Mouse (Mus musculus) forelimb bud, embryonic 11.5 days (tissue): ENCODE results near the gene Cdh10.

ENCODE experiments used
- DNase-seq: peaks from one replicate; pipeline ENCODE4 v3.0.0-alpha.2; 2012; ENCODE audit warnings: low read depth, low spot score

Gene Cdh10

DNA sequence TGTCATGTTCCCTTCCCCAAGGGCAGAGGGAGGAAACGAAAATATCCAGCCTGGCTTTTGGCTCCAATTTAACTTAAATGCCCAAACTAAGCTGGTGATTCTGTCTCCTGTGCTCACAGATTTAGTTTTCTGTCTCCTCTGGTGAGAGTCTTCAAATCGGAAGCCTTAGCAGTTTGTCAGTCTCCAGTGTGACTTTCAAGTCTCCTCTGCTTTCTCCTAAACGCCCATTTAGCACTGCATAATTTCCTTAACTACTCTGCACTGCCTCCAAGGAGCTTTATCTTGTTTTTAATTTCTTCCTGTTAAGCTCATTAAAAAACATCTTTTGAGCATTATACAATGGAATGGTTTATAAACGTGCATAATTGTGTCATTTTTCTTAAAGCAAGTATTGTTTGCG lies 156.3 kb downstream of the Cdh10 start:
- no peak for DNase-seq

DNA sequence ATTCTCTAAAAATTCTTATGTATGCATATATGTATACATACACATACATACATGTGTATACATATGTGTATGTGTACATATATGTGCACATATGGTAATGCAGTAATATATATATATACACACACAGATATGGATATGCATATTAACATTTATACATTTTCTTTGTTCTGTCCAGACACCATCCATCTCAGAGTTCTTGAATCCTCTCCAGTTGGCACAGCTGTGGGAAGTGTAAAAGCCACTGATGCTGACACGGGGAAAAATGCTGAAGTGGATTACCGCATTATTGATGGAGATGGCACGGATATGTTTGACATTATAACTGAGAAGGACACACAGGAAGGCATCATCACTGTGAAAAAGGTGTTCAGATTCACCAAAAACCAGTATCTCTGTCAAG lies 166.1 kb downstream of the Cdh10 start:
- DNase-seq = no peak

DNA sequence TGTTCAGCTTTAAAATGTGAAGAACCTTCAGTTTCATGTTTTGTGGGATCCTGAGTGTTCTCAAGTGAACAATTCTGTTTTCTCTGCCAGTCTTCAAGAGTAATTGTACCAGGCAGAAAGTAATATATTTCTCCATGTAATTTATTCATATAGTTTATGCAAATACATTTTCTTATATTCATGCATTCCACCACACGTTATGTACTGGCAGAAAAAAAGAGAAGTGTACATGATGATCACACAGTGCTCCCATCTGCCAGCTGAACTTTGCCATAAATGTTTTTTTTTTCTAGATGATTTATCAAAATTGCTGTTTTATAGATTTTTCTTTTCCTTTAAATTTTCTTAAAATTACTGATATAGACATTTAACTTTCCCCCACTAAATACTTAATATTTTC lies 168.9 kb downstream of the Cdh10 start:
- no peak for DNase-seq

DNA sequence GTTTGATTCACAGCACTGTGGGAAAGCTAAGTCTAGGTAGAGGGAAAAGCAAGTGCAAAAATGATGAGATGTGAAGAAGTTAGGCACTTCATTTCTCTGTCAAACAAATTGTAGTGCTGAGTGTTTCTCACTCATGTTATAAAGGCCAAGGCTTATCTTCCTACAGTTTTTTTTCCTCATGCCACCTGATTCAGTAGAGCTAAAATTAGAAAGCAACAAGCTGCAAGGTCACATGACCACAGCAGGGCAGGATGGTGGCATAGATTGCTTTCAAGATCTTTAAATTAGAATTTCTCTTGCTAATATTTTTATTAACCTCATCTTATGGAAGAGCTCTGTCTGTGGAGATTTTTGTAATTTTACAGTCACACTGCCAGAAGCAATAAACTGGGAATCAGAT lies 174.8 kb downstream of the Cdh10 start:
- DNase-seq = no peak

DNA sequence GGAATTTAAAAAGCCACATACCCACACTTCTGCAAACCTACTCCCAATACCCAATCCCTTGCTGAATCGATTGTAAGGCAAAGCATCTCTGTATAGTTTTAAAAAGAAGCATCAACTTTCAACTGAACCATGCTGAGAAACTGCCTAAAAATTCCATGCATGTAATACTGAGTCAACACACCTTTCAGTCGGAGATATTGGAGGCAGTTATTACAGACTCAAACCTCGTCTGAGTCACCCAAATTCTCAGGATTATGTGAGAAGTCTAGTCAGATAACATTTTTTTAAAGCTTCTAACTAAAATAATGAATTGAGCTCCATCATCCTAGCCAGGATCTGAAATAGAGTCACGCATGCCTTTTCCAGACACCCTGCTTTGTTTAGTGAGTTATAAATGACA lies 175.5 kb downstream of the Cdh10 start:
- DNase-seq = no peak

DNA sequence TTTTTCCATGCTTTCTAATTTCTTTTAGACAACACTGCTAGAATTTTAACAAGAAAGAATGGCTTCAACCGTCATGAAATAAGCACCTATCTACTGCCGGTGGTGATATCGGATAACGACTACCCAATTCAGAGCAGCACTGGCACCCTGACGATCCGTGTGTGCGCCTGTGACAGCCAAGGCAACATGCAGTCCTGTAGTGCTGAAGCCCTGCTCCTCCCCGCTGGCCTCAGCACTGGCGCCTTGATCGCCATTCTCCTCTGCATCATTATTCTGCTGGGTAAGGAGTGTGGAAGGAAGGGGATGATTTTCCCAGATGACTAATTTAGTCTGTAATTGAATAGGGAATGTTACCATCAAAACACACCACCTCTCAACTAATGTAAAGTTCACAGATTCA lies 192.1 kb downstream of the Cdh10 start:
- no peak for DNase-seq

DNA sequence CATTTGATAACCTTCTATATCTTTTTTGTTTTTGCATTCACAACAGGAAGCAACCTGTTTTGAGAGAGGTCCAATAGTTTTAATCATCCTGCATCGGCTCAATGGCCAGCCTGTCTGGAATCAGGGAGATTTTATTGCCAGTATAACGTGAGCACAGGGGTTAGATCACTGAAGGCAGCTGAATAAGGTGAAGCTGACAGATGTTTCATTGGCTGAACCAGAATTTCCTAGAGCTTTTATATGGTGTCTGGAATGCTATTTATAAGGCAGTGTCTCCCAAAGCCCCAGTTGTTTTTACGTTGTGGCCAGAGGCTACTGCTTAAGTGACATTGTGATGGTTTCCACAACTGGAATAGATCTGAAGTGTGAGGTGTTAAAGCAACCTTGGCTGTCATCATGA lies 214.2 kb downstream of the Cdh10 start:
- peak; percentile 62 for DNase-seq

DNA sequence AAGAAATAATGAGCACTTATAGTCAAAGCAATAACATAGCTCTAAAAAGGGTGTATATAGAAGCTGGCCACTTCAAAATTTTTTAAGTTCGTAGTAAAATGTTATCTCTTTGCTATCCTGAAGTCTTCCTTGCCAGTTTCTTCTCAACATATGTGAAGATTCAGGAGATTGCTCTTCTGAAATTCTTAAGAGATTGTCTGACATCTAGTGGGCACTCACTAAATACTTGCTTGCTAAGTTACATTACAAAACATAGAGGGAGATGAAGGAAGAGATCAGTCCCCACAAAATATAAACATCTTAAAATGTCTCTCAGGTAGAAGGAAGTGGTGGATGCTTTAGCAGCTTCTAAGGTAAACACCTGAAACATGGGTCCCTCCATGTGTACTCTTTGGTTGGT lies 221.3 kb downstream of the Cdh10 start:
- DNase-seq = no peak
